ENCODE assay signal across 18 mouse cellular contexts in the genomic region with DNA sequence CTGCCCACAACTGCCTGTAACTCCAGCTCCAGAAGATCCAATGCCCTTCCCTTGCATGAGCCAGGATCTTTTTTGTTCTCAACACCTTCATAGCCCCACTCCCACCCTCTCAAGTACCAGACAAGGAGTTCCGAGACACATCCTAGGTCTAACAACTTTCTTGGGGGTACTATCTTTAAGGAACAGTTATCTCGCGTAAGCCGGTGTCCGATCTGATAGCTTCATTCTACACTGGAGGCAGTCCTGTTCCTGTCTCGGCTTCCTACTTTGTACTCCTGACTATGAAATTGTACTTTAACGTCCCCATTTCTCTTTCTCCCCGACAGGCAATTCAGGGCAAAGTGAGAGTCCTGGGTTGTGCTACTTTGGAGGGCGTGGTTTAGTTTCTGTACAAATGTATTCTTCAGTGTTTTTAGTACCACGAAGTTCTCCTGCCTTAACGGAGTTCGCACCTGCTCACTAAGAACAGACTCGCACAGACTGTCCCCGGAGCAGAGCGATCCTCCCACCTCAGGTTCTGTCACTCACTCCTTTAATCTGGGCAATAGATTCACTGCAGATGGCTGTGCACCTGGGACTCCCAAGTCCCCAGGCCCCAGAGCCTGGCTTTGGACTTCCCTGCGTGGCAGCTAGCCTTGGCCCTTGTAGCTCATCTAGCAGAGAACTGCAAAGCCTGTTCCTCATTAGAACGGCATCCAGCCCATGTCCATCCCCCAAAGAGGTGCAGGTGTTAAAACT. TPM values are rescaled to one million over a fixed set of nuclear protein-coding genes. Genes with fewer than 3 reads are reported as not detected.
DNase-seq lines count a peak whose midpoint lies in the region; ATAC-seq and TF ChIP-seq lines count a peak whose summit lies in the region.
"Had no signal": no experiment of that assay in that cellular context is flagged by ENCODE, and none has a peak within 500 bp of the region (broad histone marks: within the 10 kb centered on the region; RNA-seq: fewer than 3 reads in every experiment).

No protein-coding gene starts in this region.

- no peak overlapping the region for H3K4me3 ChIP-seq in forebrain, postnatal 0 days (ENCODE audit: low read depth, low read length)
- H3K4me3 ChIP-seq in forebrain, embryonic 12.5 days (replicated peaks) = no peak overlapping the region
- H3K4me3 ChIP-seq in limb, embryonic 13.5 days = no peak overlapping the region
- H3K4me3 ChIP-seq: heart, embryonic 15.5 days; hindbrain, embryonic 13.5 days had no signal

- no peak overlapping the region for H3K4me2 ChIP-seq in forebrain, postnatal 0 days (ENCODE audit: low read depth)
- no peak overlapping the region for H3K4me2 ChIP-seq in forebrain, embryonic 12.5 days
- no peak overlapping the region for H3K4me2 ChIP-seq in limb, embryonic 13.5 days (replicated peaks)
- H3K4me2 ChIP-seq: heart, embryonic 15.5 days; hindbrain, embryonic 13.5 days; liver, embryonic 11.5 days; midbrain, embryonic 11.5 days had no signal

- H3K9me3 ChIP-seq in forebrain, postnatal 0 days (ENCODE audit: low read length) = no peaks in the 10 kb centered on the region
- H3K9me3 ChIP-seq in forebrain, embryonic 12.5 days = no peaks in the 10 kb centered on the region
- no peaks in the 10 kb centered on the region for H3K9me3 ChIP-seq in limb, embryonic 13.5 days
- H3K9me3 ChIP-seq: heart, embryonic 15.5 days; hindbrain, embryonic 13.5 days had no signal

- whole genome bisulfite sequencing in forebrain, postnatal 0 days = 66% methylated on average over 17 of the region's 17 CpGs
- WGBS in forebrain, embryonic 12.5 days = 88% methylated on average over 17 of the region's 17 CpGs
- WGBS in limb, embryonic 13.5 days = 59% methylated on average over 17 of the region's 17 CpGs

- ATAC-seq in forebrain, postnatal 0 days = no peak
- no peak for ATAC-seq in forebrain, embryonic 12.5 days (ENCODE audit: low FRiP score)
- peak; percentile 61; the same call in 1 of the 2 replicates for ATAC-seq in limb, embryonic 13.5 days (ENCODE audit: low FRiP score, low read depth)
- ATAC-seq: activated CD4-positive, CD25-positive, alpha-beta regulatory T cell, adult 4 months had no signal

- no peak overlapping the region for H3K9ac ChIP-seq in forebrain, postnatal 0 days
- H3K9ac ChIP-seq in forebrain, embryonic 12.5 days = no peak overlapping the region
- H3K9ac ChIP-seq in limb, embryonic 13.5 days = no peak overlapping the region
- H3K9ac ChIP-seq: heart, embryonic 15.5 days; hindbrain, embryonic 13.5 days had no signal

- no peak overlapping the region; the same call in 1 of the 2 replicates for H3K27ac ChIP-seq in forebrain, postnatal 0 days (ENCODE audit: low read depth, low read length)
- no peak overlapping the region for H3K27ac ChIP-seq in forebrain, embryonic 12.5 days
- H3K27ac ChIP-seq in limb, embryonic 13.5 days = no peak overlapping the region
- H3K27ac ChIP-seq: heart, embryonic 15.5 days; hindbrain, embryonic 13.5 days had no signal

- no peak for TF ChIP-seq CTCF in forebrain, postnatal 0 days (IDR thresholded peaks at IDR 0.05; ENCODE audit: low read depth)

- H3K27me3 ChIP-seq in forebrain, postnatal 0 days (ENCODE audit: insufficient read depth, low read length) = no peaks in the 10 kb centered on the region
- no peaks in the 10 kb centered on the region for H3K27me3 ChIP-seq in forebrain, embryonic 12.5 days
- no peaks in the 10 kb centered on the region for H3K27me3 ChIP-seq in limb, embryonic 13.5 days
- H3K27me3 ChIP-seq: heart, embryonic 15.5 days; hindbrain, embryonic 13.5 days had no signal

- intact Hi-C loops in left cerebral cortex, postnatal 25 days (cut with DNase I) = no loop called here

- H3K4me1 ChIP-seq in forebrain, postnatal 0 days (ENCODE audit: insufficient read depth) = 0 out of 2 replicates have a peak, but pooled peaks cover 3% of the 10 kb centered on the region
- no peaks in the 10 kb centered on the region for H3K4me1 ChIP-seq in forebrain, embryonic 12.5 days
- peaks cover 17% of the 10 kb centered on the region for H3K4me1 ChIP-seq in limb, embryonic 13.5 days
- H3K4me1 ChIP-seq: hindbrain, embryonic 13.5 days had no signal

- peak; percentile 26 for DNase-seq in forebrain, postnatal 0 days
- DNase-seq in right cerebral cortex, postnatal 25 days = peak; percentile 23
- DNase-seq in right cerebral cortex, postnatal 4 days = no peak
- DNase-seq in cerebellum, postnatal 10 days = peak; percentile 70 to 79
- no peak for DNase-seq in urinary bladder, adult 18-20 months (ENCODE audit: low spot score in 2 of 2)
- no peak for DNase-seq in left cerebral cortex, postnatal 25 days (ENCODE audit: low spot score in 2 of 2)
- DNase-seq: gastrocnemius, postnatal 36 days; kidney, adult 2 months; lung, postnatal 10 days had no signal

- H3K36me3 ChIP-seq in forebrain, postnatal 0 days (ENCODE audit: insufficient read depth) = no peaks in the 10 kb centered on the region
- no peaks in the 10 kb centered on the region for H3K36me3 ChIP-seq in forebrain, embryonic 12.5 days (replicated peaks)
- H3K36me3 ChIP-seq in limb, embryonic 13.5 days = no peaks in the 10 kb centered on the region
- H3K36me3 ChIP-seq: heart, embryonic 15.5 days; hindbrain, embryonic 13.5 days had no signal

RNA-seq across cellular contexts. Expression of gene Avpr1b, which starts 19.9 kb away (rescaled TPM):
- not detected in 2 replicates for total RNA-seq in forebrain, postnatal 0 days (2014; rRNA removed)
- not detected in 2 replicates for polyA plus RNA-seq in forebrain, postnatal 0 days (2015; fragmentation: Nextera tagmentation; extraction: Ambion mirVana)
- not detected in 2 replicates for polyA plus RNA-seq in forebrain, embryonic 12.5 days (2016; fragmentation: Nextera tagmentation; extraction: Ambion mirVana)
- not detected in 2 replicates for polyA plus RNA-seq in limb, embryonic 13.5 days (2015; fragmentation: Nextera tagmentation; extraction: Ambion mirVana)
- total RNA-seq in left cerebral cortex, postnatal 25 days (2021) = not detected
- total RNA-seq: gastrocnemius, postnatal 36 days had no signal
- polyA plus RNA-seq: heart, embryonic 15.5 days; hindbrain, embryonic 13.5 days; kidney, adult 2 months; liver, embryonic 11.5 days; midbrain, embryonic 11.5 days; spleen, adult 2 months; testis, adult 2 months had no signal

RNA-seq across cellular contexts. Expression of gene Fam72a, which starts 51.4 kb away (rescaled TPM):
- total RNA-seq in forebrain, postnatal 0 days (2014; rRNA removed) = 0.38 and 1.5 TPM in 2 replicates
- polyA plus RNA-seq in forebrain, postnatal 0 days (2015; fragmentation: Nextera tagmentation; extraction: Ambion mirVana) = 0.86 and 1.2 TPM in 2 replicates
- polyA plus RNA-seq in forebrain, embryonic 12.5 days (2016; fragmentation: Nextera tagmentation; extraction: Ambion mirVana) = 5.3 and 5.5 TPM in 2 replicates
- 2.5 and 2.8 TPM in 2 replicates for polyA plus RNA-seq in limb, embryonic 13.5 days (2015; fragmentation: Nextera tagmentation; extraction: Ambion mirVana)
- total RNA-seq in left cerebral cortex, postnatal 25 days (2021) = 1 to 10 TPM; 1.1 to 1.2 TPM

RNA-seq across cellular contexts. Expression of gene Srgap2, which starts 52.0 kb away (rescaled TPM):
- total RNA-seq in forebrain, postnatal 0 days (2014; rRNA removed) = 61.1 and 68.4 TPM in 2 replicates
- polyA plus RNA-seq in forebrain, postnatal 0 days (2015; fragmentation: Nextera tagmentation; extraction: Ambion mirVana) = 17.0 and 28.1 TPM in 2 replicates
- polyA plus RNA-seq in forebrain, embryonic 12.5 days (2016; fragmentation: Nextera tagmentation; extraction: Ambion mirVana) = 17.1 and 22.9 TPM in 2 replicates
- 16.6 and 16.9 TPM in 2 replicates for polyA plus RNA-seq in limb, embryonic 13.5 days (2015; fragmentation: Nextera tagmentation; extraction: Ambion mirVana)
- 10 to 100 TPM; 82.7 to 83.7 TPM for total RNA-seq in left cerebral cortex, postnatal 25 days (2021)

RNA-seq across cellular contexts. Expression of gene Ctse, which starts 59.0 kb away (rescaled TPM):
- total RNA-seq in forebrain, postnatal 0 days (2014; rRNA removed) = 0.23 and 0.57 TPM in 2 replicates
- polyA plus RNA-seq in forebrain, postnatal 0 days (2015; fragmentation: Nextera tagmentation; extraction: Ambion mirVana) = 0.08 TPM in 1 of 2 replicates, not detected in the other
- not detected in 2 replicates for polyA plus RNA-seq in forebrain, embryonic 12.5 days (2016; fragmentation: Nextera tagmentation; extraction: Ambion mirVana)
- polyA plus RNA-seq in limb, embryonic 13.5 days (2015; fragmentation: Nextera tagmentation; extraction: Ambion mirVana) = 0.14 and 0.15 TPM in 2 replicates
- total RNA-seq in left cerebral cortex, postnatal 25 days (2021) = not detected
- polyA plus RNA-seq: hindbrain, embryonic 13.5 days had no signal

Comparison
In these comparisons a context has a peak if more than half of its experiments do, and no peak if none do; other contexts are left out.
1. DNase-seq: peak in forebrain, postnatal 0 days (single experiment), right cerebral cortex, postnatal 25 days (single experiment) and cerebellum, postnatal 10 days (2 of 2); none in right cerebral cortex, postnatal 4 days (single experiment), urinary bladder, adult 18-20 months (0 of 2) and left cerebral cortex, postnatal 25 days (0 of 2).